Mouse (Mus musculus) ovary, postnatal 36 days (tissue): Measurements from ENCODE around the gene Vars.

Experiments
- DNase-seq: peaks from one replicate; pipeline ENCODE4 v3.0.0; 2022; ENCODE audit warnings: low spot score, mixed read lengths

Vars gene

DNA sequence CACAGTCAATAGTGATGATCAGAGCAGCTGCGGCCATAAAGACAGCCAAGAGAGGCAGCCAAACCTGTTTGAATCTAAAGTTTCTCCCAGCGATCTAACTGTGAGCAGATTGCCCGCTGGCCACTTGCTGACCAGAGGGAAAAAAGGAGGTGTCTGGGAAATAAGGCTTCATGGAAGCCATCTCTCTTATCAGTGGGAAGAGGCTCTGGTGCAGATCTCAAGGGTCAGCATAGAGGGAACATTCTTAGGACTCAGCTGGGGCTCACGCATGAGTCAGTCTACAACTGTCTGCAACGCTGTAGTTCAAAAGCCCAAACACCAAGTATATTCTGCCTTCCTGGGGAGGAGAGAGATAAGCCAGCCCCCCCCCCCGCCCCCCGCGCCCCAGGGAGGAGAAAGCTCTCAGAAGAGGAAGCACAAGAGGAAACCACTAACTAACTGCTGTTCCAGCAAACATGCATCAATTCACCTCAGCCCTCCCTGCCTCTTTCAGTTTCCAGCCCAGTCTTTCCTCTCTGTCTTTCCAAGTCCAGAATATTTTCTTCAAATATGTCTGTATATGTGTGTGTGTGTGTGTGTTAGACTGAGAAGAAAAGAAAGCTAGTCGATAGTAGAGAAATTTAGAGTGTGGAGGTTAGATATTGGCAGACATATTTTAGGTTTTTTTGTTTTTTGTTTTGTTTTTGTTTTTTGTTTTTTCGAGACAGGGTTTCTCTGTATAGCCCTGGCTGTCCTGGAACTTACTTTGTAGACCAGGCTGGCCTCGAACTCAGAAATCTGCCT is 47.6 kb downstream of the Vars start:
- DNase-seq: no peak

DNA sequence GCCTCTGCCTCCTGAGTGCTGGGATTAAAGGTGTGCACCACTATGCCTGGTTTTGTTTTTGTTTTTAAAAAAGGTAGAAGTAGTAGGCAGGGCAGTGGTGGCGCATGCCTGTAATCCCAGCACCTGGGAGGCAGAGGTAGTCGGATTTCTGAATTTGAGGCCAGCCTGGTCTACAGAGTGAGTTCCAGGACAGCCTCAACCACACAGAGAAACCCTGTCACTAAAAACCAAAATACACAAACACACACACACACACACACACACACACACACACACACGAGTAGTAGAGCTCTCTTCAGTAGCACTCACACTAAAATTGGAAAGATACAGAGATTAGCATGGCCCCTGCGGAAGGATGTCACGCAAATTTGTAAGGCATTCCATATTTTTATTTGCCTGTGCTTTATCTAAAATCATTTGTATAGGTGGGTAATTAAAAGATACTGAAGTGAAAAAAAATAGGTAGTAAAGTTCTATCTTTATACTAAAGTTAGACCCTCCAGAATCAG is 48.2 kb downstream of the Vars start:
- DNase-seq: no peak

DNA sequence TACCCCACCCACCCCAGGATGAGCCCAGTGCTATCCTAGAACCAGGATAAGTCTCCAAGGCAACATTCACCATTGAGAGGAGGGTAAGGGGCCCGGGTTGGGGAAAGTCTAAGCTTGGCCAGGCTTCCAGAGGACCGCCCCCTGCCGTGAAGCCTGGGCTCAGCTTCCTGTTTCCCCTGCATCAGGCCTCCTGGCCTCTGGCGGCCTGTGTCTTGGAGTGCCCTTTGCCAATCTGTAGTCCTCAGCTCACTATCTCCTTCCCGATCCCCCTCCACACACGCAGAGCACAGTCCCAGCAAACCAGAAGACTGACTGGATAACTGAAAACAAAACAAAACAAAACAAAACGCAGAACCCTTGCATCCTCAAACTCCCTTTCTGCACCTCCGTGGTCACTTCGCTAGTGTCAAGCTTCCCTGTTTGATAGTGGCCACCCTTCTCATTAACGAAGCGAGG is 48.8 kb downstream of the Vars start, which contains the start of gene Clic1:
Gene Clic1 (plus strand): TSS at position 406 of the 456 bp plus-strand sequence.
- peak; percentile 45 for DNase-seq

DNA sequence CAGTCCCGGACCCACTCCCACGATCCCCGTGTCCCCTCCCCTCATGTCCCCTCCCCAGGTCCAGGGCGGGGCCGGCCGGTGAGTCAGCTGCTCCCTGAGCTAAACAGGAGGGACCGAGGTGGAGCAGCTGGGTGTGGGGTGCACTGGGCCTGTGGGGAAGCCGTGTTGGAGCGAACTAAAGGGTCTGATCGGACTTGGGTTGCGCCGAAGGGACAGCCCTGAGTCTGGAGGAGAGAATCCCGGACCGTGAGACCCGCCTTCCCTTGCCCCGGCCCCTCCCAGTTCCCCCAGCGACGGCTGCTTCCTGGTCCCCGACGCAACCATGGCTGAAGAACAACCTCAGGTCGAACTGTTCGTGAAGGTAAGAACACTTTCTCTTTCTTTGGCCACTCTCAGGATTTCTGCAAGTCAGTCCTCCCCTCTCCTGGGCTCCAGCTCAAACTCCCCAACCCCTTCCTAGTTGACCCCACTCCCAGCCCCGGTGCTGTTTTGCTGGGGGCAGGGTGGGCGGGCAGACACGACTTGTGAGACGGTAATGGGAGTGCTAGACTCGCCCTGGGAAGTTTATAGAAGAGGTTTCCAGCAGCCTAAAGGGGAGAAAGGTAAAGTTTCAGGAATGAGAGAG is 49.5 kb downstream of the Vars start:
- peak; percentile 78 for DNase-seq

DNA sequence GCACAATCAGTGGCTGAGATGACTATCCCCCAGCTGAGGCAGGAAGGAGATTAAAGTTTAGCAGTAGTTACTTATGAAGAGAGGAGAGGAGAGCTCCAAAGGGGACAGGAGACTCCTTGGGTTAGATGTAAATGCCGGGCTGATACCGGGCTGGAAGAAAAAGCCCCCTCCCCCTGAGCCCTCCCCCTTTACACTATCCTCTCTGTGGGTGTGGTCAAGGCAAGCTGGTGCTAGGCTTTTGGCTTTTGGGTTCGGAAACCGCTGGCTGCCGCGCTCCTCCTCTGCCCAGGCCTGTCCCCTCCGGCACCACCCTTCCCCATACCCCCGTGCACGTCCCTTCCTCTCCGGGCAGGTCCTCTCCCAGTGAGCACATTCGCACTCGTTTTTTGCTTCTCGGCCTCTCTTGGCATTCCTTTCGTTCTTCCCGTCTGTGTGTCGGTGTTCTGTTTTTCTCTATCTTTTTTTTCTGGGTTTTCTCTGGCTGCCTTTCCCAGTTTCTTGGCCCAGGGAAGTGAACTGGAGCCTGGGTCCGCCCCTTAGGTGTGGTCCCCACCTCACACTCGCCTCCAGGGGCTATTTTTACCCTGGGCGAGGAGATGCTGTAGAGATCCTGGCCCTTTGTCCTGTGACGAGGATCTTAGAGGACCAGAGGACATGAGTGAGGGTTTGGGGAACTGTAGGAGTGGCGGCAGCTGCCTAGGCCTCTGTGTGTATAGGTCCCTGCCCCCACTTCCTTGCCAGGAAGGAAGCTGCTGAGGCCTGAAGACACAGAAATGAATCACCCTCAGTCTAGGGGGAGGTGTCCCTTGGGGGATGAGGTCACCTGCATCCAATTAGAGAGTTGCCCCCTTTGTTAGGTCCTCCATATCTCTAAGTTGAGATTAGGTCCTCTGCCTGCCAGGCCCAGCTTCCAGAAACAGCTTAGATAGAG is 50.6 kb downstream of the Vars start:
- peak; percentile 57 for DNase-seq

DNA sequence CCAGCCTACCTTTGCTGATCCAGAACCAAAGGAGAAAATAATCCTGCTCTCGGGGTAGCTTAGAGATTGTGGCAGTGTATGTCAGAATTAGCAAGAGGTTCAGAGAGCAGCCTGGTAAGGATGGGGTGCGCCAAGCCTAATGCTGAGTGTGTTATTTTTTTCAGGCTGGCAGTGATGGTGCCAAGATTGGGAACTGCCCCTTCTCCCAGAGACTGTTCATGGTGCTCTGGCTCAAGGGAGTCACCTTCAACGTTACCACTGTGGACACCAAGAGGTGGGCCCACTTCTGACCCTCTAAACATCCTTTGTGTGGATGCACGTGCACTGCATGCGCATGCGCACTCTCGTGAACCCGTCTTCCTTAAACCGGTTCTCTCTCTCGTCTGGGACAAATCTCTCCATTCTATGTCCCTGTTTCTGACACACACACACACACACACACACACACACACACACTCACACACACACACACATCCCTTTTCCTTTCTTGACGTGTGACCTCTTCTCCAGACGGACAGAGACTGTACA is 51.5 kb downstream of the Vars start:
- DNase-seq: no peak

DNA sequence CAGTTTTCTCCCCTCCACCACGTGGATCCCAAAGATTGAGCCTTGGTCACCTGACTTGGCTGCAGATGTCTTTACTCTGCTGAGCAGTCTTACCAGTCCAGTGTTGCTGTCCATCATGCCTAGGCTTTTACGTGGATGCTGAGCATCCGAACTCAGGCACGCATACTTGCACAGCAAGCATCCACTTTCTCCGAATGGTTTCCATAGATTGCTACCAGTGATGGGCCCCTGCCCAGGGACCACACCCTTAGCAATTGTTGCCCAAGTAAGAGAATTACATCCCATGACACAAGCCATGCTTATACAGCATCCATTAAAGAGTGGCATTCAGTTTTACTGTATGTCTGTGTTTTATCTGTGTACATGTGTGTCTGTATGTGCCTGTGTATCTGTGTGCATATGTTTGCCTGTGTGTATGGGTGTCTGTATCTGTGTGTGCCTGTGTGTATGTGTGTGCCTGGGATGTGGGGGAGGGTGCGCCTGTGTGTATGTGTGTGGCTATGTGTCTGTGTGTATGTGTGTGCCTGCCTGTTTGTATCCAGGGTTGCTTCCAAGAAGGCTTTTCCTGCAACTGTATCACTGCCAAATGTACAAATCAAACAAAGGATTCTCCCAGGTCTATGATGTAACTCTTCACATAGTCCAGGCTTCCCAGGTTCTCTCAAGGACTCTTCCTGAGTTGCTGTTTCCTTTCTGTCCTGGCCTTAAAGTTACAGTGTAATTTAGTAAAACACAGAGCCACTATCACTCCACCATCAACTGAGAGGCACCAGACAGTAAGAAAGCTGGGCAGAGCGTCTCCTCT is 55.1 kb downstream of the Vars start:
- DNase-seq: no peak

DNA sequence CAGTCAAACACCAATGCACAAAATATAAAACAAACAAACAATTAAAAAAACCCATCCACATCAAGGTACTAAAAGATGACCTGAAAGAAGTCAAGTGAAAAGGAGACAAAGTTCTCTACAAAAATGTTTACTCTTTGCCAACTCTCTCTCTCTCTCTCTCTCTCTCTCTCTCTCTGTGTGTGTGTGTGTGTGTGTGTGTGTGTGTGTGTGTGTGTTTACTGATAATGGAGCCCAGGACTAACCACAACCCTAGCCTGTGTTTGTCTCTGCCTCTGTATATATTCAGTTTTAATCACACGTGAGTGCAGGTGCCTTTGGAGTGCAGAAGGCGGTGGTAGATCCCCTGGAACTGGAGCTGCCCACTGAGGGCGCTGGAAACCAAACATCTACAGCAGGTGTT is 56.3 kb downstream of the Vars start:
- no peak for DNase-seq

DNA sequence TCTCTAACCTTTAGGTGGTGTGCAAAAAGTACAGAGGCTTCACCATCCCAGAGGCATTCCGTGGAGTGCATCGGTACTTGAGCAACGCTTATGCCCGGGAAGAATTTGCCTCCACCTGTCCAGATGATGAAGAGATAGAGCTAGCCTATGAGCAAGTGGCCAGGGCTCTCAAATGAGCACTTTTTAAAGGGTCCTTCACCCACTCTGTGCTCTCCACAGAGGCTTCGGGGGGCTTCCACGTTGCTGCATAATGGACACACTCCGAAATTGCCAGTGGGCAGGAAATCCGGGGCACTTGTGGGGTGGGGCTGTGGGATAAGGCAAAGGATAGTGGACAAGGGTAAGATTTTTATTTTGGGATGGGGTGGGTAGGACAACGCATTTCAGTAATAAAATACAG is 57.5 kb downstream of the Vars start:
- no peak for DNase-seq

DNA sequence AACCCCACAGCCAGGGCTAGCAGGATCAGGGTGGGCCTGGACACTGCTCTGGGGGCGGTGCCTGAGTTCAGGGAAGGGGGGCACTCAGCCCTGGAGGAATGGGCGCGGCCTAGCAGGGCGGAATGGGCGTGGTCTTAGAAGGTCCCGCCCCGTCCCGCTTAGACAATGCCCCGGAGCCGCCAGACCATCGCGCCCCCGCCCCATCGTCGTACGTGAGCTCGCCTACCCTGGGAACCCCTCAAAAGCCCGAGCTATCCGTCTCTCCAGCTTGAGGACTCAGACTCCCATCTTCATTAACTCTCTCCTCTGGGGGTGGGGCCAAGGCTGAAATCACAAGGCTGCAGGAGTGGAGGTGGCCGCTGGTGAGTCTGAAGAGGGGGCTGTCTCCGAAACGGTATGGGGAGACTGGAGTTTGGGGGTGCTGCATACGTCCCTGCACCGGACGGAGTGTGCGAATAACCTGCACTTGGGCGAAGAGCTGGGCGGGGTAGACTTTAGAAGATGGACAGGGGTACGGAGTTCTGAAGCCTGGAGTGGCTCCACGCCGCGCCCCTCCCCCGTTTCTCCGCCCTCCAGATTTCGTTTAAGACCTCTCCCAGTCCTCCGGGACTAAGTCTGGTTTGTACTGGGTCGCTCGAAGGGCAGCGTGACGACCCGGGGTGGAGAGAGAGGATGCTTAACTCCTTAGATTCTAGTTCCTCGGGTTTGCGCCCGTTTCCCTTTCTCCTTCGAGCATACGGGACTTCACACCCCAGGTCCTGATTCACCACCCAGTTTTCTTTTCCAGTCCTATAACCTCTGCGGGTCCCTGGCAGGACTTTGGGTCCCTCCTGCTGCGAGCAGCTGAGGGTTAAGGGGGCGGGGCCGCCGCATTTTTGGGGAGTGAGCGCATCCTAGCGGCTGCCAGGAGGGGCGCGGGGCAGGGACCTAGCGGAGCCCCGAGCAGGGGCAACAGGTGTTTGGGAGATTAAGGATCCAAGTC is 58.4 kb downstream of the Vars start, which contains the start of gene Ddah2:
Gene Ddah2 (plus strand): TSS at position 125 of the 982 bp plus-strand sequence.
- DNase-seq: peak; percentile 88

DNA sequence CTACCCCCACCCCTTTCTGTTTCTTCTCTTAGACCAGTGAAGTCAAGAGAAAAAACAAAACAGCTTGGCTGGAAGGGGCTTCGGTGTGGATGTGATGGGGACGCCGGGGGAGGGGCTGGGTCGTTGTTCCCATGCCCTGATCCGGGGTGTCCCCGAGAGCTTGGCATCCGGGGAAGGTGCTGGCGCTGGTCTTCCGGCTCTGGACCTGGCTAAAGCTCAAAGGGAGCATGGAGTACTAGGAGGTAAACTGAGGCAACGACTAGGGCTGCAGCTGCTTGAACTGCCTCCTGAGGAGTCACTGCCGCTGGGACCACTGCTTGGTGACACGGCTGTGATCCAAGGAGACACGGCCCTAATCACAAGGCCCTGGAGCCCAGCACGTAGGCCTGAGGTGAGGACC is 59.3 kb downstream of the Vars start:
- DNase-seq: no peak

DNA sequence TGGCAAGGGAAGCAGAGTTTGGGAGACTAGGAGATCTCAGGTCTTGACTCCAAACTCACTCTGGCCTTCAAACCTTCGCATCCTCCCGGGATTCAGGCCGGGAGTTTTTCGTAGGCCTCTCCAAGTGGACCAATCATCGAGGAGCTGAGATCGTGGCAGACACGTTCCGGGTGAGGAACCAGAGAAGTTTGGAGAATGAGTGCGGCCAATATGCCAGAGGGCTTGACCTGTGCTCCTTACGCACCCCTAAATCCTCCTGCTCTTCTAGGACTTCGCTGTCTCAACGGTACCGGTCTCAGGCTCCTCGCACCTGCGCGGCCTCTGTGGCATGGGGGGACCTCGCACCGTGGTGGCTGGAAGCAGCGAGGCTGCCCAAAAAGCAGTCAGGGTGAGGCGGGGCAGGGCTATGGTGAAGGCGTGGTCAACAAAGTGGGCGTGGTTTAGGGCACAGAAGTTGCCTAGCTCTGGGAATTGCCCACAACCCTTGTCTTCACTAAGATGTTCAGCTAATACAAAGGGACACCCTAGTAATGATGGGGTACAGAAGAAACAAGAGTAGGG is 60.0 kb downstream of the Vars start:
- no peak for DNase-seq

DNA sequence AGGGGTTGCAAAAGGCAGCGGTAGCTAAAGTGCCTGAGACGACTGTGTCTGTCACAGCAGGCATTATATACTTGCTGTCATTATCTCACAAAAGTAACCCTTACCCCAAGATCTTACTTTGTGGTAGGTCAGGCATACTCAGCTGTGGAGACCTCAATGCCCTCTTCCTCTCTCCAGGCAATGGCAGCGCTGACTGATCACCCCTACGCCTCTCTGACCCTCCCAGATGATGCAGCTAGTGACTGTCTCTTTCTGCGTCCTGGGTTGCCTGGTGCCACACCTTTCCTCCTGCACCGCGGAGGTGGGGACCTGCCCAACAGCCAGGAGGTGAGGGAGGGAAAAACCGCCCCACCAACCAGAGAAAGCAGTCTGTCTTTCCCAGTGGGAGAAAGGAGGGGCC is 60.5 kb downstream of the Vars start:
- no peak for DNase-seq

DNA sequence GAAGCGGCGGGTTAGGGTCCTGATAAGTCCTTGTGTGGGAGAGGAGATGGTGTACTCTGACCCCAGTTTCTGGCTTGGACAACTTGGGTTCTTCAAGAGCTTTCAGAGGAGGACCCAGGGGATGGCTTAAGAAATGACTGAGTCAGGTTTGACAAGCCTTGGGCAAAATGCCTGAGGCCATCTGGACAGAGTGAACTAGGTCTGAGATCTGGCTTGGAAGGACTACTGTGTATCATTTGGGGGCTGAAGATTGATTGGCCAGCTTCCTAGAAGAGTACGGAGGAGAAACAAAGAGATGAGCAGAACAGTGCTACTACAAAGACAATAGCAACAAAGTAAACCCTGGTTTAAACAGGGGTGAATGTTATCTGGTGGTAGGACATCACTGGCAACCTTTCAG is 62.7 kb downstream of the Vars start:
- DNase-seq: no peak

DNA sequence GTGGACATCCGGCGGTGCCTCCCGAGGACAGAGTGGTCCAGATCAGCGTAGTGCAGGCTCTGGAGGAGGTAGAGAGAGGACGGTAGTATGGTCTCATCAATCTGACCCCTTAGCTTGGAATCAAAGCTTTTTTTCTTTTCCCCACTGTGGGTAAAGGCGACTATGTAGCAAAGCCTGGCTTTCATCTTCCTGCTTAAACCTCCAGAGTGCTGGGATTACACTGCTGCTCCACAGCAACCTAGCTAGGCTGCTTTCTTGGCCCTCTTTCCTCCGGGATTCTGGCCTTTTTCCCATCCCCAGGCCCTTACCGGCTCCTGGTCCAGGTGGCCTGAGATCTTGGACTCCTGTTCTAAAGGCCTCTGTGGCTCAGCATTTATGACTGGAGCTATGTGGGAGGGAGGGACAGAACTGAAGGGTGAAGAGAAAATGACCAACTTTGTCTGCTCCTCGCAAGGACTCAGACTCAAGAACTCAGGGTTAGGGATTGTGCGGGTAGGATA is 63.6 kb downstream of the Vars start:
- DNase-seq: no peak

DNA sequence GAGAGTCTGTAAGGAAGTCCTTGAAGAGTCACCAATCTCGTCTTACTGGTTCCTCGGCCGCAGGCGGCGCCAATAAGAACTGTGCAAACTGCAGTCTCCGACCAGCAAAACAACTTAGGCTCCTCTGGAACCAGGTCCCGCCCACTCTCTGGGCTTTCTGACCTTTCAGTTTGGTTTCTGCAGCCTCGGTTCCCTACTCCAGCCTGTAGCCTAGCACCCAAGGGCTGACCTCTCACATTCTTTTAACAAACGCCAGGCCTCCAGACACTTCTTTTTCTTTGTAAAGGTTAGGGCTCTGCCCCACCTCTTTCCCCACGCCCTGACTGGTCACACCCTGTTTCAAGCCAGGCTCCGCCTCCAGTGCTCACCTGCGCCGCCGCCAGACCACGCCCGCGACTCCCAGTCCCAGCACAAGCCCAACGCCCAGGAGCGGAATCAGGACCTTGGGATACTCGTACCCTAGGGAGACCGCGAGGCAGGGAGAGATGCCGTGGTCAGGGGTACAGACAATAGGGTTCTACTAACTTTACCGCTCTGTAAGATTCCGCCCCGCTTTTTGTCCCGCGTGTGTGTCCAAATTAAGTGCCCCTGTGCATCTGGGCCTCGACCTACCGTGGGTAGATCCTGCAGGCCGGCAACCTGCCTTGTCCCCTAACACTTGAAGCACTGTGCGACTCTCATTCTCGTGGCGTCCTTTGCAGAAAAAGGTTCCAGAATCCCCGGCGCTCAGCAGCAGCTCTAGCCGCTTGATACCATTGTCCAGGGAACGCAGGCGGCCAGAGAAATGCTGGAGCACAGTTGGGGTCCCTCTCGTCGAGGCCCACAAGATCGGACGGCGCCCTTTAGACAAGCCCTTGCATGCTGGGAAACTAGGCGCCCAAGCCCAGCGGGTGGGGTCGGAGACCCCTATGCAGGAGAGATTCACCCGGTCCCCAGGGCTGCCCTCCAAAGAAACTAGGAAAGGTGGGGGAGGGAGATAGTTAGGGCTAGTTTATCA is 64.5 kb downstream of the Vars start, which contains the start of gene Ly6g6c:
Gene Ly6g6c (plus strand): TSS at position 438 of the 997 bp plus-strand sequence.
- DNase-seq: peak; percentile 68
